9 mouse cellular contexts compared by ENCODE assay signal in the genomic region with DNA sequence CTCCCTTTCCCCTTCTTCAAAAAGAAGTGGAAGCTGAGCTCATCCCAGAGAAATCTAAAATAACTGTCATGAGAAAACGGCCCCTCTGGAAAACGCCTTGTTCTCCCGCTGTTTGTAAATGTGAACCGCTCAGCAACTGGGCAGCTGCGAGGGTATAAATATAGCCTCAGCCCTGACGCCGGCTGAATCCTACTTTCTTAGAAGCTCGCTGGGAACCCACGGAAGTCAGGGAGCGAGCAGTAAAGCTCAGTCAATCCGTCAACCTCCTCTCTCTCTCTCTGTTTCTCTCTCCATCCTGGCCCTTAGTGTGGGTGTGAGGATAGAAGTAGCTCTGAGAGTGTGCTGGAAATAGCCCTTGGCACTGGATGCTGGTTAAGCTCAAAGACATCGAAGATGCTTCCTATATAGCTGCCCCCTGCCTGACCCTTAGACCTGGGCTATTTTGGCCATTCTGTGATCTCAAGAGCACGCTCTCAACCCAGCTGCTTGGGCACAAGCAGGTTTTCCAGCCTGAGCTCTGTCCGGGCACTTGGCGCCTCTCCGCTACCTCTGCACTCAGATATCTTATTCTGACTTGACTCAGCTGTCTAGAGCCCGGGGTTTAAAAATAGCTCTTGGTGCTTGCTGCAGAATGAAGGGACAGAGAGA.
DNase-seq lines count a peak whose midpoint lies in the region; ATAC-seq lines count a peak whose summit lies in the region.
"Had no signal": no experiment of that assay in that cellular context is flagged by ENCODE, and none has a peak within 500 bp of the region (broad histone marks: within the 10 kb centered on the region; RNA-seq: fewer than 3 reads in every experiment).

No protein-coding gene starts in this region.

- H3K27ac ChIP-seq in embryonic facial prominence, embryonic 14.5 days (replicated peaks; ENCODE audit: low read depth, low read length), result no peak overlapping the region
- H3K27ac ChIP-seq in embryonic facial prominence, embryonic 10.5 days (replicated peaks), result no peak overlapping the region
- H3K27ac ChIP-seq: liver, embryonic 15.5 days had no signal

- no peak overlapping the region for H3K4me2 ChIP-seq in embryonic facial prominence, embryonic 14.5 days (ENCODE audit: low read depth, low read length)
- H3K4me2 ChIP-seq: liver, embryonic 15.5 days had no signal

- H3K27me3 ChIP-seq in embryonic facial prominence, embryonic 14.5 days (replicated peaks; ENCODE audit: control insufficient read depth, insufficient read depth, low read length), result no peaks in the 10 kb centered on the region
- no peaks in the 10 kb centered on the region for H3K27me3 ChIP-seq in embryonic facial prominence, embryonic 10.5 days (replicated peaks; ENCODE audit: low read depth, poor library complexity, severe bottlenecking)
- H3K27me3 ChIP-seq in megakaryocyte, embryonic 14.5 days (replicated peaks), result no peaks in the 10 kb centered on the region
- H3K27me3 ChIP-seq: liver, embryonic 15.5 days had no signal

- H3K4me1 ChIP-seq in embryonic facial prominence, embryonic 14.5 days (ENCODE audit: control insufficient read depth, insufficient read depth, low read length), result 0 out of 2 replicates have a peak, but pooled peaks cover 4% of the 10 kb centered on the region
- H3K4me1 ChIP-seq in embryonic facial prominence, embryonic 10.5 days, result no peaks in the 10 kb centered on the region
- peaks cover 100% of the 10 kb centered on the region for H3K4me1 ChIP-seq in megakaryocyte, embryonic 14.5 days

- ATAC-seq in embryonic facial prominence, embryonic 14.5 days (ENCODE audit: low read depth), result peak; percentile 33
- no peak for ATAC-seq in megakaryocyte, adult 5-6 weeks (ENCODE audit: poor library complexity, severe bottlenecking)
- no peak for ATAC-seq in monocyte, adult 5-6 weeks (replicated peaks; ENCODE audit: insufficient number of reproducible peaks, low FRiP score, low TSS enrichment, poor library complexity, severe bottlenecking)

- H3K36me3 ChIP-seq in embryonic facial prominence, embryonic 14.5 days (ENCODE audit: control insufficient read depth, insufficient read depth, low read length), result no peaks in the 10 kb centered on the region
- 0 out of 2 replicates have a peak, but pooled peaks cover 2% of the 10 kb centered on the region for H3K36me3 ChIP-seq in embryonic facial prominence, embryonic 10.5 days (replicated peaks)
- peaks cover 69% of the 10 kb centered on the region for H3K36me3 ChIP-seq in megakaryocyte, embryonic 14.5 days (replicated peaks; ENCODE audit: low read length)
- H3K36me3 ChIP-seq: liver, embryonic 15.5 days had no signal

- no peak overlapping the region for H3K9ac ChIP-seq in embryonic facial prominence, embryonic 14.5 days (ENCODE audit: low read depth, low read length)
- H3K9ac ChIP-seq: liver, embryonic 15.5 days had no signal

- peak; percentile 34 for DNase-seq in embryonic facial prominence, embryonic 14.5 days (ENCODE audit: low spot score)
- DNase-seq in embryonic facial prominence, embryonic 10.5 days (ENCODE audit: low spot score), result no peak
- DNase-seq in left cerebral cortex, postnatal 25 days (ENCODE audit: low spot score in 2 of 2), result peak; percentile 66 to 93
- DNase-seq in cerebellum, adult 11-12 months, result no peak
- no peak for DNase-seq in spleen, postnatal 14 days (ENCODE audit: low spot score in 2 of 2)

- H3K4me3 ChIP-seq in embryonic facial prominence, embryonic 14.5 days (ENCODE audit: low read depth, low read length), result no peak overlapping the region
- no peak overlapping the region for H3K4me3 ChIP-seq in embryonic facial prominence, embryonic 10.5 days
- H3K4me3 ChIP-seq in megakaryocyte, embryonic 14.5 days (replicated peaks), result peak overlapping the region; percentile 86
- H3K4me3 ChIP-seq: liver, embryonic 15.5 days had no signal

- WGBS in embryonic facial prominence, embryonic 14.5 days, result 76% methylated on average over 17 of the region's 17 CpGs
- WGBS in embryonic facial prominence, embryonic 10.5 days, result 88% methylated on average over 17 of the region's 17 CpGs

- intact Hi-C loops in left cerebral cortex, postnatal 25 days (cut with DNase I), result loop anchor here (1.0 kb wide), 1 partner anchor 37 kb away; no protein-coding TSS in a partner anchor

- H3K9me3 ChIP-seq in embryonic facial prominence, embryonic 14.5 days (ENCODE audit: control insufficient read depth, low read length), result no peaks in the 10 kb centered on the region
- H3K9me3 ChIP-seq in embryonic facial prominence, embryonic 10.5 days, result no peaks in the 10 kb centered on the region
- no peaks in the 10 kb centered on the region for H3K9me3 ChIP-seq in megakaryocyte, embryonic 14.5 days
- H3K9me3 ChIP-seq: liver, embryonic 15.5 days had no signal

Comparison
In these comparisons a context has a peak if more than half of its experiments do, and no peak if none do; other contexts are left out.
1. DNase-seq: peak in embryonic facial prominence, embryonic 14.5 days (single experiment) and left cerebral cortex, postnatal 25 days (2 of 2); none in embryonic facial prominence, embryonic 10.5 days (single experiment), cerebellum, adult 11-12 months (single experiment) and spleen, postnatal 14 days (0 of 2).